Mouse (Mus musculus) layer of hippocampus, postnatal 10 days (tissue): ENCODE measurements around the gene Coasy. TPM values are rescaled to one million over a fixed set of nuclear protein-coding genes. Genes with fewer than 3 reads are reported as not detected.

ENCODE experiments used
- DNase-seq, 2 experiments: peaks; one replicate each; pipeline ENCODE4 v3.0.0; 2021; ENCODE audit warnings: low spot score in 2 of 2
- total RNA-seq, 2 experiments: library from RNA; stranded (reverse); gene quantifications; 2 replicates each; pipeline ENCODE4 v1.2.3; 2021

The Coasy gene
- total RNA-seq, 2 experiments from 2014 or later = 32.9 to 37.7 TPM

DNA sequence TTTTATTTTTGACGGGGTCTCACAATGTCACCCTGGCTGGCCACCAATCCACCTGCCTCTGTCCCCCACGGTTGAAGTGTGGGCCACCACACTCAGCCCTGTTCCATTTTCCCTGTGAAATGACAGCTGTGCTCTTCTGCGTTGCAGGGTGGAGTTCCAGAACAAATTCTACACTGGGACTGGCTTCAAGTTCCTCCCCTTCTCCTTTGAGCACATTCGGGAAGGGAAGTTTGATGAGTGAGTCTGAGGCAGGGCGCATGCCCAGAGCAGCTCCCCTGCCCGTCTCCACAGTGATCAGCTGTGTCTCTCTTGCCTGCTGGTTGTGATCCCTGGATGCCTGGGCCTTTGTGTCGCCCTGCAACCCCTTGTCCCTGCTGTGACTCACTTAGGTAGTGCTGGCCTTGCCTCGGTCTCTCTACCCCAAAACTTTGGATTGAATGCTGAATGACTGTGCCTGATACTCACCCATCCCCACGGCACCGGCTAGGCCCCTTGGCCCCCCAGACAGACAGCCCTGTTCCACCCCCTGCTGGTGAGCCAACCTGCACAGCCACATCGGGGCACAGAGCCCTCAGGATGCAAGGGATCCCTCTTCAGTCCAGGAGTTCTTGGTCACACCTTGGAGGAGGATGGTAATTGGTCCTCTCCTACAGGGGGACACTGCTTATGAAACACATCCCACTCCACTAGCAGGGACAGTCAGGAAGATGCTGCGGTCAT, 20.0 kb upstream of the Coasy start:
- peak in 1 of 2 experiments; percentile 46 for DNase-seq

DNA sequence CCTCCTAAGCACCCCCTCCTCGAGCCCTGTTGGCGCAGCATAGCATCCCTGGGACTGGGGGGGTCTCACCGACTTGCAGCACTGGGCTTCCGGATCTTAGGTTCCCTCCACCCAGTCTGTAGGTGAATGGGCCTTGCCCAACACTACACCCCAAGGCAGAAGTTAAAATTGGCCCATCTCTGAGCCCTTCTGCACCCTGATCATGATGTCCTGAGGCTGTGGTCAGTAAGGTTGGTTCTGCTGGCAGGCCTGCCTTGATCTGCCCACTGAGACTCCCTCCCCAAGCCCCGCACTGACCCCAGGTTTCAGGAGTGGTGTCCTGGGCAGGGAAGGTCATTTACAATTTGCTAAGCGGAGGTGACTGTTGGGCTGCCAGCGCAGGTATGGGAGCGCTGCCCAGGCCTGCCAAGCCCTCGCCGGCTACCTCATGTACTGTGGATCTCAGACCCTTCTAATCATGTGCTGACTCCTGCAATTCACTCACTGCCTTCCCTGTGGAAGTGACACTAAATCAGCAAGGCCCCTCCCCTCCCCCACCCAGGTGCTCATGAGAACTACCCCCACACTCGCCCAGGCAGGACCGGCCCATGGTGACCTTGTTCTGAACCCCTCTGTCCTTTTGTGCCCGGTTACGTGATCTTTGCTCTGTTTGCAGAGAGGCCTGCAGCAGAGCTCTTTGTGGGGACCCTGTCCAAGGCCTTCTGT, 19.2 kb upstream of the Coasy start:
- no peak for DNase-seq

DNA sequence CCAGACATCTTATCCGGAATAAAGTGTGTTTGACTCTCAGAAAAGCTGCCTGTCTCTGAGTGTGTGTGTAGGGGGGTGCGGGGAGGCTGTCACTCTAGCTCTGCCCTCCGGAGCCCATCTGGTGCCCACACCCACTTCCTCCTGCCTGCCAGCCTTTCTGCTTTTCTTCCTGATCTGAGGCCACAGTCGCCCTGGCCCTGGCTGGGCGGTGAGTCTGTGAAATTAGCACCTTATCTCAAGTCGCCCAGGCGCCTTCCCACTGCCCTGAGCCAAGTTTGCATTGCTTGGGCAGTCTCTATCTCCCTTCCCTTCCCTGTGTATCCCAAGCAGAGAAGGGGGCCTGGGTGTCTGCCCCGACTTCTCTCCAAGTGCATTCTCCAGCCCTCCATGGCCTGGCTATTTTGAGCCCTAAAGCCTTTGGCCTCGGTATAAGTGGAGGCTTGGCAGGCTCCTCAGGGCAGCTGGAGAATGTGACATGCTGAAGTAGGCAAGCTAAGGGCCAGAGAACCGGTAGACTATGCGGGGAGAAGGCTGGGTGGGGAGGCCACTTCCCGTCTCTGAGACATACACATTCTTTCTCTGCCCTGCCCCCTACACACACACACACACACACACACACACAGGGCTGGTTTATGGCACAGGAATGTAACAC, 18.6 kb upstream of the Coasy start:
- DNase-seq = peak in 1 of 2 experiments; percentile 54

DNA sequence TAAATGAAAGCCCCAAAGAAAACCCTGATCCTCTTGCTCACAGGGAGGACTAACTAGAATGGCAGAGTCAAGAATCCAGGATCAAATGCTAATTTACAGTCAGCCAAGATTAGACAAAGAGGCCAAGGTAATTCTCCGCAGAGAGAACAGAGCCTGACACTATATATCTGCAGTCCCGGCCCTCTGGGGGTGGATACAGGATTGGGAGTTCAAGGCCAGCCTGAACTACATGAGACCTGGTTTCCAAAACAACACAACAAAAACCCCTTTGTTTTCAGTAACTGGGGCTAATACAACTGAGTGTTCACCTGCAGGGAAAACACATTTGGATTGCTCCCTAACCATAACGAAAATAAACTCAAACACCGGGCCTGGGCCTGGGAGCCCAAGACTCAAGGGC, 17.9 kb upstream of the Coasy start:
- no peak for DNase-seq

DNA sequence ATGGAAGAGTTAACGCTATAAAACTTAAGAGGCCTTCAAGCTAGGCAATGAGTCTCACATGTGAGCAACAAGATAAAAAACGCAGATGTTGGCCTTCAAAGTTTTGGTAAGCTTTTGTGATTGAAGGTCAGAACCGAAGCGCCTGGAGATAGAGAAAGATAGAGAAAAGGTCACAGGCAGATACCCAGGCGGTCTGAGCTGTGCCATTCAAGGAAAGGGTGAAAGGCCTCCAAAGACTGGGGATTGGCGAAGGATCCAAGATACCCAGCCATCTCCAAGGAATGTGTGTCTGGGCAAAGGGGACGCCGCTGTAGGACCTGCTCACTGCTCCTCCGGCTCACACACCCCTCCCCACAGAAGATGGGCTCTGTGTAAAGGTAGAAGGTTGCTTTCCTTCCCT, 17.4 kb upstream of the Coasy start:
- no peak for DNase-seq

DNA sequence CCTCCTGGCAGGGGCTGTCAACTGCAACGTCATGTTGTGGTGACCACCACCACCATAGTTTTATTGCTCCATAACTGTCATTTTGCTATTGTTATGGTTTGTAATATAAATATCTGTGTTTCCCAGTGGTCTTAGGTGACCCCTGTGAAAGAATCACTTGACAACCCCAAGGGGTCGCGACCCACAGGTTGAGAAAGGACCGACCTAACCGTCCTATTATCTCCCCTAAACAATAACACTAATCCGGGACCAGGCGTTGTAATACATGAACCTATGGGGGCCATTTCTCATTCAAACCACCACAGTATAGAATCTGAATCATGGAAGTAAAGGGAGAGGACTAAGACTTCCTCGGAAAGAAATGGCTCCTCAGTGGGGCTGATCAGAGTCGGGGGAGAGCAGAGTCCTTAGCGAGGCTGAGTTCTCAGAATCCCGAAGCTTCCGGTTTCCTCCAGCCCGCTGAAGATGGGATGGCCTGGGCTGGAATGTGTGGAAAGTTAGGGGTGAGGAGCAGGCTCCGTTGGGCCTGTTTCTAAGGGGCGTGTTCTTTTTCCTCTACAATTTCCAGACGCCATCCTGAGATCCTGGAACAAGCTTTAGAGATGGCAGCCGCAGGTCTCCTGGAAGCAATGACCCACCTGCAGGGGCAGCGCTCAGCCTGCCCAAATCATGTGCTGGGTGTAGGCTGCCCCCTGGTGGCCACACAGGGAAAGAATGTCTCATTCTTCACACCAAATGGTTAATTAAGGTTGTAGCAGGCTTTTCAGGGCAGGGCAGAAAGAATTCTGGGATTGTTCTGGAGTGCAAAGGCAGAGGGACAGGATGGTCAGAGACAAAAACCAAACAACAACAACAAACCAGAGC, 15.6 kb upstream of the Coasy start:
- DNase-seq = peak; percentile 83 to 88

DNA sequence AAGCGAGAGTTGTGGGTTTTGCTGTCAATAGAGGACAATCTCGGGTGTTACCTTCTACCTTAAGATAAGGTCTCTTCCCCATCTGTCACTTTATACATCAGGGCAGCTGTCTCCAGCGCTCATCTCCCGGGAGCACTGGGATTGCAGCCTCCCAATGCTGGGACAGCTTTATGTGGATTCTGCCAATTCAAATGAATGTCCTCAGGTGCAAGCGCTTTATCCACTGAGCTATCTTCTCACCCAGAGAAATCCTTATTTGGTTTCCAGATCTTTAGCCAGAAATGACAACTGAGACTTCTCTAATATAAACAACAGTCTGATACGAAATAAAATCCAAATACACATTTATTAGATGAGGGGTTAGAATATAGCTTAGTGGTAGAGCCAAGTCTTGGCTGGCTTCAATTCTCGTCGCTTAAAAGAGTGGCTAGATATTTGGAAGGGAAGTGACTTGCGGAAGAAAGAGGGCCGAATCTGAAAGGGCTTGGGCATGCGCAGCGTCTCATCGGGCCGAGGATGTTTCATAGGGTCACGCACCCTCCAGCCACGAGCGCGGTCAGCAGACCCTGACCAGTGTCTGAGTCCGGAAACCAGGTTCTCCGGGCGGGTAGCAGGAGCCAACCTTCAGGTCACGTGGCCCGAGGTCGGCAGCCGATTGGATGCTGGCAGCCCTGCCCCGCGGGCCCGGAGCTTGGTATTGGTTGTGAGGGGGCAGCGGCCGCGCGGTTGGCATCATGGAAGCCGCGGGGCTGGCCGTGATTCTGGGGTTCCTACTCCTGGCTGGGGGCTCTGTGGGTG, 12.8 kb upstream of the Coasy start, which contains the start of gene Naglu:
Gene Naglu (plus strand): TSS at position 622 of the 798 bp plus-strand sequence.
- DNase-seq = peak; percentile 92 to 96

DNA sequence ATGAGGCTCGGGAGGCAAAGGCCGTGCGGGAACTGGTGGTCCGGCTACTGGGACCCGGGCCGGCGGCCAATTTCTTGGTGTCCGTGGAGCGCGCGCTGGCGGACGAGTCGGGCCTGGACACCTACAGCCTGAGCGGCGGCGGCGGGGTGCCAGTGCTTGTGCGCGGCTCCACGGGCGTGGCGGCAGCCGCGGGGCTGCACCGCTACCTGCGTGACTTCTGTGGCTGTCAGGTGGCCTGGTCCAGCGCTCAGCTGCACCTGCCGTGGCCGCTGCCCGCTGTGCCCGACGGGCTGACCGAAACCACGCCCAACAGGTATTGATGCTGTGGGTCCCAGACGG, 12.2 kb upstream of the Coasy start:
- DNase-seq = no peak

DNA sequence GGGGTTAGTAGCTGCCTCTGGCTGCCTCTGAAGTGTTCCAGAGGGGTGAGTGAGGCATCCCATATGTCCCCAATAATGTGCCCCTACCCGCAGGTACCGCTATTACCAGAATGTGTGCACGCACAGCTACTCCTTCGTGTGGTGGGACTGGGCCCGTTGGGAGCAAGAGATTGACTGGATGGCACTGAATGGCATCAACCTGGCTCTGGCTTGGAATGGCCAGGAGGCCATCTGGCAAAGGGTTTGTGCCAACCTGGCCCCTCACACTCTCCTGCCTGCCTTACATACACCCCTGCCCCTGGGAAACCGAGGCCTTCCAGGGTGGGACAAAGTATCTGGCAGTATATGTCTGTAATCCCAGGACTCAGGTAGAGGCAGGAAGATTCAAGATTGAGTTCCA, 11.4 kb upstream of the Coasy start:
- DNase-seq = no peak

DNA sequence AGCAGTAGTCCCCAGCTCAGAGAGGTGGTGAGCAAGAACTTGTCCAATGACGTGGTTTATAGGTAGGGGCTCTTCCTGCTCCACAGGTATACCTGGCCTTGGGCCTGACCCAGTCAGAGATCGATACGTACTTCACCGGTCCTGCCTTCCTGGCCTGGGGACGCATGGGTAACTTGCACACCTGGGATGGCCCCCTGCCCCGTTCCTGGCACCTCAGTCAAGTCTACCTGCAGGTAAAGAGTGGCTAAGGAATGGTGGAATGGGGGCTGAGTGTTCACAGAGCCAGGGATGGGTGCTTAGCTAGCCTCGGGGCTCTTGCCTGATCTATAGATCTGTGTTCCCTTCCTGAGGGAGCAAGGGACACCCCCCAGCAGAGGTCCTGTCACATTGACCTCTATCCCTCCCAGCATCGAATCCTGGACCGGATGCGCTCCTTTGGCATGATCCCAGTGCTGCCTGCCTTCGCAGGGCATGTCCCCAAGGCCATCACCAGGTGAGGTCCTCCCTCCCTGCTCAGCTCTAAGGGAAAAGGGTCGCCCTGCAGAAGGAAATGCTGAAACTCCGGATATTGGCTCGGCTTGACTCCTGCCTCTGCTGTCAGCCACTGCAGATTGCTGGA, 10.4 kb upstream of the Coasy start:
- peak in 1 of 2 experiments; percentile 13 for DNase-seq

DNA sequence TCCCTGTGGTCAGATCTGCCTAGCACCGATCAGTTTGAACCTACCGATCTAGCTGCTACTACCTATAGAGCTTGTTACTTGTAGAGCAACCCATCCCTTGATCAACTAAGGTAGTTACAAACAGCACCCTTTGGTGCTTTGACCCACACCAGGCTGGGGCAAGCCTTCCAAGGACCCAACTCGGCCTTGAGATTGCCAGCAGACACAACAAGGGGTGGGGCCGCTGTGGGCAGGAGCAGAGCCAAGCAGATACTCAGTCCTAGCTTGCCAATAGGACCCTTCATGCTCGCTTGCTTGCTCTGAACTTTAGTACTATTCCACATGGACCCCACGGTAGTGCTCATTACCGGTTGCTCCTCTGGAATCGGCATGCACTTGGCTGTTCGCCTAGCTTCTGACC, 4.2 kb upstream of the Coasy start, which contains the start of gene Hsd17b1:
Gene Hsd17b1 (plus strand): TSS at position 291 of the 400 bp plus-strand sequence.
- no peak for DNase-seq

DNA sequence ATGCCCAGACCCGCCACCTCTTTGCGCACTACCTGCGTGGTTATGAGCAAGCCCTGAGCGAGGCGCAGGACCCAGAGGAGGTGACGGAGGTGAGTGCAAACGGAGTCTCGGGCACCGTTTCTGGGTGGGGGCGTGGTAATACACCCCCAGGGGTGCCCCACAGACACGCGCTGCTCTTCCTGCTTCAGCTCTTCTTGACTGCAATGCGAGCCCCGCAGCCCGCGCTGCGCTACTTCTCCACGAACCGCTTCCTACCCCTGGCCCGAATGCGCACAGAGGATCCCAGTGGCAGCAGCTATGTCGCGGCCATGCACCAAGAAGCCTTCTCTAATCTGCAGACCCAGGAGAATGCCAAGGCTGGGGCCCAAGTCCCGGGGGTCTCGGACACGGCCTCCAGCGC, 2.6 kb upstream of the Coasy start:
- no peak for DNase-seq

DNA sequence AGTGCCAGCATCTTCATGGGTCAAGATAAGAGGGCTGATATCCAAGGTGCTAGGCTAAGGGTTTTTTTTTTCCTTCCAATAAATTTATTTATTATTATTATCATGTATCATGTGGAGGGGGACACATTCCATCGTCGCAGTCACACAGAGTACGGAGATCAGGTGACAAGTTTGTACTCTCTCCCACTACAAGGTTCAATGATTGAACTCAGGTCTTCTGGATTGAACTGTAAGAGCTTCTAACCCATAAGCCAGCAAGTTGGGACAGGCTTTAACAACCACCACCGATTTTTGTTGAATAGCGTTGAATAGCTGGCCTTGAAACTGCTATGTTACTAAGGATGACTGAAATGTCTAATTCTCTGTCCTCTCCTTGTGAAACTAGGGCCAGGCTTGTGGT, 1.9 kb upstream of the Coasy start:
- no peak for DNase-seq

DNA sequence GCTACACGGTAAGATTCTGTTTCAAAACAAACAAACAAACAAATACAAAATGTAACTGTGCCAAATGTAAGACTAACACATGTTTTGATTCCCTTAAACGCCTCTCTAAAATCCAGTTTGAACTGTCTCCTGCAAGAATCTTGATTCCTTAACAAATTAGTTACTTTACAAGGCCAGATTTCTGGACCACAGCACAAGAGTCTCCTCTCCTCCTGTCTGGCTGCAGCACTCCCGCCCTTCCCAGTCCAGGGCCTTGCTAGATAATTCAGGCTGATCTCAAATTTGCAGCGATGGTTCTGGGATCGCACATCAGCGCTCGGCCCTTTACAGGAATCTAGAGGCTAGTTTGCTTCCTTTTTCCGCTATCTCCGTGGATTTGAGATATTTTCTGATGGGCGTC, 706 bp upstream of the Coasy start:
- no peak for DNase-seq

DNA sequence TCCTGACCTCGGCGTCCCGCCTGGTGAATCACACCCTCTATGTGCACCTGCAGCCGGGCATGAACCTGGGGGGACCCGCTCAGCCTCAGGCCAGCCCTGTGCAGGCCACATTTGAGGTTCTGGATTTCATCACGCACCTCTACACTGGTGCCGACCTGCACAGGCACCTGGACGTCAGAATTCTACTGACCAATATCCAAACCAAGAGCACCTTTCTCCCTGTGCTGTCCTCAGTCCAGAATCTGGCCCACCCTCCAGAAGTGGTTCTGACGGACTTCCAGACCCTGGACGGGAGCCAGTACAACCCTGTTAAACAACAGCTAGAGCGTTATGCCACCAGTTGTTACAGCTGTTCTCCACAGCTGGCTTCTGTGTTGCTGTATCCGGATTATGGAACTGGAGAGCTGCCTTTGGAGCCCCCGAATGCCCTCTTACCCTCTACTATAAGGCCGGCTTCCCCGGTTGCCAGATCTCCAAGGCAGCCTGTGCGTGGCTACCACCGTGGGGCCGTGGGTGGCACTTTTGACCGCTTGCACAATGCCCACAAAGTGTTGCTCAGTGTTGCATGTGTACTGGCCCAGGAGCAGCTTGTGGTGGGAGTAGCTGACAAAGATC, 825 bp downstream of the Coasy start:
- DNase-seq = no peak

DNA sequence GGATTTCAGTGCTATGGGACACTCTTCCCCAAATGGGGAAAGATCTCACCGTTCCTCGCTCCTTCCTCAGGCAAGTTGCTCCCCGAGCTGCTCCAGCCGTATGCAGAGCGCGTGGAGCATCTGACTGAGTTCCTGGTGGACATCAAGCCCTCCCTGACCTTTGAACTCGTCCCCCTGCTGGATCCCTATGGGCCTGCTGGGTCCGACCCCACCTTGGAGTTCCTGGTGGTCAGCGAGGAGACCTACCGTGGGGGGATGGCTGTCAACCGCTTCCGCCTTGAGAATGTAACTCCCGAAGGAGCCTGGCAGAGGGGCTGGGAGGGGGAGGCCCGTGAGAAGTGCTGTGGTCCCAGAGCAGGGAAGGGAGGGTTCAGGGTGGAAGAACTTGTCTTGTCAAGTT, 1.9 kb downstream of the Coasy start:
- no peak for DNase-seq

DNA sequence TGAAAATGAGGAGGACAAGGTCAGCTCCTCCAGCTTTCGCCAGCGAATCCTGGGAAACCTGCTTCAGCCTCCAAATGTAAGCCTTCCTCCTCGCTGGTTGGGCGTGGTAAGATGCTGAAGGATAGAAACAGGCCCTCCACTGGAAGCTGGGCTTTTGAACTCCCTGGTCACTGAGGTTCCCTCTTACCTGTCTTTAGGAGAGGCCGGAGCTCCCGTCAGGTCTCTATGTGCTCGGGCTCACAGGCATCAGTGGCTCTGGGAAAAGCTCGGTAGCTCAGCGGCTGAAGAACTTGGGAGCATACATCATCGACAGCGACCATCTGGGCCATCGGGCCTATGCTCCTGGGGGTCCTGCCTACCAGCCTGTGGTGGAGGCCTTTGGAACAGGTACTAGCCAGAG, 2.4 kb downstream of the Coasy start:
- no peak for DNase-seq

DNA sequence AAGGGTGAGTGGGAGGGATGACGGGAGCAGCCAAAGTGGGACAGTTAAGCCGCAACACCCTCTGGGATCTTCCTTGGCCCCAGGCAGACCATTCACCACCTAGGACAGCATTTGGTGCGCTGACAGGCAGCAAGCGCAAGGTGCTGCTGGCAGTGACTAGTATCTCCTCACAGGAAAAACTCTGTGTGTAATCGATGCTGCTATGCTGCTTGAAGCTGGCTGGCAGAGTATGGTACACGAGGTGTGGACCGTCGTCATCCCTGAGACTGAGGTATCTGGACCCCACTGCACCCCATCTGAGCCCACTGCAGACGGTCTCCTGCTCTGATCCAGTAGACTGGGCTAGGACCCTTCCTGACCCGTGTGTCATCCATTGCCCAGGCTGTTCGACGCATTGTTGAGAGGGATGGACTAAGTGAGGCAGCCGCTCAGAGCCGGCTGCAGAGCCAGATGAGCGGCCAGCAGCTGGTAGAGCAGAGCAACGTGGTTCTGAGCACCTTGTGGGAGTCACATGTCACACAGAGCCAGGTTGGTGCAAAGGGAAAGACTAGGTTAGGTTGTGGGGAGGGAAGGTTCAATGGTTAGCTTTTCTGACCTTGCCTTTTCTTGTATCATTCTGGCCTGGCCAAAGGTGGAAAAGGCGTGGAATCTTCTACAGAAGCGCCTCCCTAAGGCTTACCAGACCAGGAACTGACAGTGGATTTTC, 3.4 kb downstream of the Coasy start:
- no peak for DNase-seq

DNA sequence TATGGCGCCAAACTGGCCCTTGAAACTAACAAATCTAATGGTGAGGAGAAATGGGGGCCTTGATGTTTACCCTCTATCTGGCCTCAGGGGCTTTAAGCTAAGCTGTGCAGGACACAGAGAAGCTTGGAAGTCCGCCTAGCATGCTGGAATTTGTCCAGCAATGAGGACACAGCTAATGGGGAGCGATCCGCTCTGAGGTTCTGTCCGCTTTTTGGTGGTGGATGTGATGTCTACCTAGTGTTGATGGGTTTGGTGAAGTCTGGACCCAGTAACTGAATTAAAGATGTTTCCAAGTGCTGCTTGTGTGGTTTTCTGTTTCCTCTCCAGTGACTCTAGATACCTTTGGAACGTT, 3.9 kb downstream of the Coasy start:
- no peak for DNase-seq
